Mouse (Mus musculus) embryo, embryonic 9.5 days (tissue): ENCODE data around the gene Sema3g.

Source experiments
- DNase-seq: peaks from one replicate; pipeline ENCODE4 v3.0.0-alpha.2; 2017; ENCODE audit errors: extremely low spot score

The Sema3g gene

DNA sequence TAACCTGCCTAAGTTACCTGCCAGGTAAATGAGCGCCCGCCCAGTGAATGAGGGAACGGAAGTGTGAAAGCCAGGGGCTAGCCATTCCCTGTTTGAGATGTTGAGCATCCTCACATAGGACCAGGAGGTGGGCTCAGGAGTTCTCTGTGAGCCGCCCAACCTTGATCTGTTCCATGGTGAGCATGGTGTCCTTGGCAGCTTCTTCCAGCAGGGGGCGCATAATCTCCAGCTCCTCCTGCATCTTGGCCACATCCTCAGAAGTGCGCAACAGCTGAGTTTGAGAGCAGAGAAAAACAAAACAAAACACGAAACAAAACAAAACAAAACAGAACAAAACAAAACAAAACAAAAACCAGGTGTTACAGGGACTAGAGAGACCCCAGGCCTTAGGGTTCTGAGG lies 54.5 kb downstream of the Sema3g start:
- DNase-seq = peak; percentile 76
